Mouse (Mus musculus) embryonic stem cell, embryonic (primary cell): ENCODE measurements at regions not wholly inside any gene's neighbourhood (a gene's known extent, or its start where the extent isn't known, plus 50 kb on each side); places are given as distances from the start of the nearest gene placed in this dataset.
"Not testable (repeated sequence)": the region's sequence is repeated elsewhere in the genome, so short reads cannot be mapped to it uniquely, and the experiment has no call there.

ENCODE experiments used
- CTCF ChIA-PET, 4 experiments: fragments of 300-600 bp in 2 of 4; fragments of 350-600 bp in 2 of 4; sonication (Branson Sonifier 250); formaldehyde crosslinking; loops; one replicate each; lab custom pipeline; 2022; ENCODE audit warnings: inconsistent platforms in 2 of 4; lab: Charles Lee
- POLR2A ChIA-PET, 4 experiments: fragments of 300-600 bp in 2 of 4; fragments of 350-600 bp in 2 of 4; sonication (Branson Sonifier 250); formaldehyde crosslinking; loops; one replicate each; lab custom pipeline; 2022; ENCODE audit warnings: antibody characterized with exemption in 4 of 4, inconsistent platforms in 1 of 4; lab: Charles Lee

DNA sequence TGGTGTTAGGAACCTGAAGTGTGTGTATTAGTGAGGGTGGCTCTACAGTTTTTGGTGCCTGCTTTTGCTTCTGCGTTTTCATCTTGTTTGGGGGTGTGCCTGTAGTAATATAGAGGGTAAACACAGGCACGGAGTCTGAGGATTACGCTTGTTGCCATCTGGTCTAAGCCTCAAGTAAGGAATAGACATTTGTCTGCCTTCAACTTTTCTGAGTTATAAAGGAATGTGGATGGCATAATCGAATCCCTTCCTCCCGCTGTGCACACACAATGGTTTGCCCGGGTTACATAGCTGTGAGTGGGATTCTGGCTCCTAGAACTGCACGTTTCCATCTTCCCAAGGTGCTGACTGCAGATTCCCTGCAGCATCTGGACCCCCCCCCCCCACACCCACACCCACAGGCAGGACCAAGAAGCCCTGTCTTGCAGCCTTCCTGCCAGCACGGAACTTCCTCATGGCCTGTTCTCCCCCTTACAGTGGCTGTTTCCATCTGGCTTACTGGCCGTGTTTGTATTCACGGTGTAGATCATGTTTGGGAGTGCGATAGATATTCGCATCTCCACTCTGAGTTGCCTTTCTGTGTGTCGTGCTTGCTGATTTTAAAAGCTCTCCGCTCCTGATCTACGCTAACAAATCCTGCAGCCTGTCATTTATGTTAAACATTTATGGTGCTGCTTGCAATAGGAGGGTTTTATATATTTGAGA, 415.4 kb downstream of the Med10 start:
- ChIA-PET POLR2A (no interaction called here), CTCF (no interaction called here)

DNA sequence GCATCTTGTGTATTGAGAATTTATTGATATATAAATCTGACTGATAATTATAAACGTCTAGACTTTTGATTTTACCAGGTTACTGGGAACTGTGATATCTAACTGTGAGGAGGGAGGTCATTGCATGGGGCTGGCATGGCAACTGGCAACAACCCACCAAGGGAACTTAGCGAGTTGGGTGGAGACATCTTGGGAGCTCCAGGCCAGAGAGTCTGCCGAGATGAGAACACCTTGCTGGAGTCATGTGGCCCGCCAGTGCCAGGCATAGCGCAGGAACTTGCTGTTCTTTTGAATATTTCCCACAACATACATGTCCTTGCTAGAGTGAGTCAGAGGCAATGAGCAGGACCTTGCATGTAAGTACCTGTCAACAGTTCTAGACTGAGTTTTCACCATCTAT, 413.9 kb downstream of the Ice1 start:
- CTCF ChIA-PET, result no interaction called here
- POLR2A ChIA-PET, result interaction anchor here in 1 of 4 experiments (0.6 kb wide), 1 partner anchor 288 kb away, joined by 3 read pairs; no protein-coding TSS in a partner anchor

- ChIA-PET POLR2A (no interaction called here), CTCF (no interaction called here)
Measured at GRCm38 (mm10) chr13:70227167-70227566, 410.3 kb downstream of the Ice1 start.

DNA sequence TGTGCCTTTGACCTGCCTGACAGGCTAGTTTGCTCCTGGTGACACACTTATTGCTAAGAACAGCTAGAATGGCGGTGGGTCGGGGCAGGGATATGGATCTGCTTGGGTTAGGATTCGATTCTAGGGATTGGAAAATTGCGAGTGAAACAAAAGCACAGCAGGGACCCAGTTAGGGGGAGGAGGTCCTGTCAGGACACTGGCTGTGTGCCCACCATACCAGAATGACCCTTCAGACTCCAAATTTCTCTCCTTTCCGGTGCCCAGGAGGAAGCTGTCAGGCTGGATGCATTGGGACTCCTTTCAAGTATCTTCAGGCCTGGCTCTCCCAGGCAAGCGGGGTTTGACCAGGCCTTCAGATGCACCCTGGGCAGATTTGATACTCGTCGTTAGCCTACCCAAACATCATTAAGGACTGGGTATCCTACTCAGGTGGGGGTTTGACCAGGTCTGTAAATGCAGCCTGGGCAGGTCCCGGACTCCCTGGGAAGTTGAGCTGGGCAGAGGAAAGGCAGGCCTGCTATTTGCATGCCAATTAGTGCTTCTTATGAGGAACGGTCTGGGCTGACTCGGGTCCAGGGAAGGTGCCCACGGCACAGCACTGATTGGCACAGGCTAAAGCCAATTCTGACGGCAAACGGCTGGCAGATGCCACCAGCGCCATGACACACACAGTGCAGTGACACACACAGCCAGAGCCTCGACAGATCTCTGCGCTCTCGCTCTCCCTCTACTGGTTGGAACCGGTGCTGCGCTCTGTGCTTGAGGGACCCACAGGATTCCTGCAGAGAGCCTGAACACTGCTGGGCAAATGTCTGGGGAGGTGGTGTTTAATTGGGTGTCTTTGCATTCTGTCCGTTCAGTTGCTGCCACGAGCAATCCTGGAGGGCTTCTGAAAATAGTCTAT, 403.3 kb downstream of the Ice1 start:
- POLR2A ChIA-PET, result interaction anchor here in 1 of 4 experiments (0.8 kb wide), 1 partner anchor 173 kb away, joined by 3 read pairs; no protein-coding TSS in a partner anchor
- CTCF ChIA-PET, result interaction anchor here in 3 of 4 experiments (0.5 to 1.3 kb wide), 7 partner anchors 12 to 606 kb away, joined by 3 to 5 read pairs (median 3); no protein-coding TSS in a partner anchor

GRCm38 (mm10) chr13:70243598-70244157, 393.8 kb downstream of the Ice1 start:
- ChIA-PET POLR2A (interaction anchor here in 1 of 4 experiments (0.8 kb wide), 1 partner anchor 13 kb away, joined by 3 read pairs; no protein-coding TSS in a partner anchor), CTCF (no interaction called here)

- ChIA-PET CTCF (no interaction called here), POLR2A (no interaction called here)
Measured at GRCm38 (mm10) chr13:70260003-70260496, 377.4 kb downstream of the Ice1 start.

- CTCF ChIA-PET, result interaction anchor here in 1 of 4 experiments (0.6 kb wide), 1 partner anchor 31 kb away, joined by 7 read pairs; no protein-coding TSS in a partner anchor
- POLR2A ChIA-PET, result no interaction called here
Measured at GRCm38 (mm10) chr13:70263654-70264053, 373.8 kb downstream of the Ice1 start.

- CTCF ChIA-PET, POLR2A ChIA-PET: not testable (repeated sequence)
Measured at GRCm38 (mm10) chr13:70276884-70277378, 360.5 kb downstream of the Ice1 start.

DNA sequence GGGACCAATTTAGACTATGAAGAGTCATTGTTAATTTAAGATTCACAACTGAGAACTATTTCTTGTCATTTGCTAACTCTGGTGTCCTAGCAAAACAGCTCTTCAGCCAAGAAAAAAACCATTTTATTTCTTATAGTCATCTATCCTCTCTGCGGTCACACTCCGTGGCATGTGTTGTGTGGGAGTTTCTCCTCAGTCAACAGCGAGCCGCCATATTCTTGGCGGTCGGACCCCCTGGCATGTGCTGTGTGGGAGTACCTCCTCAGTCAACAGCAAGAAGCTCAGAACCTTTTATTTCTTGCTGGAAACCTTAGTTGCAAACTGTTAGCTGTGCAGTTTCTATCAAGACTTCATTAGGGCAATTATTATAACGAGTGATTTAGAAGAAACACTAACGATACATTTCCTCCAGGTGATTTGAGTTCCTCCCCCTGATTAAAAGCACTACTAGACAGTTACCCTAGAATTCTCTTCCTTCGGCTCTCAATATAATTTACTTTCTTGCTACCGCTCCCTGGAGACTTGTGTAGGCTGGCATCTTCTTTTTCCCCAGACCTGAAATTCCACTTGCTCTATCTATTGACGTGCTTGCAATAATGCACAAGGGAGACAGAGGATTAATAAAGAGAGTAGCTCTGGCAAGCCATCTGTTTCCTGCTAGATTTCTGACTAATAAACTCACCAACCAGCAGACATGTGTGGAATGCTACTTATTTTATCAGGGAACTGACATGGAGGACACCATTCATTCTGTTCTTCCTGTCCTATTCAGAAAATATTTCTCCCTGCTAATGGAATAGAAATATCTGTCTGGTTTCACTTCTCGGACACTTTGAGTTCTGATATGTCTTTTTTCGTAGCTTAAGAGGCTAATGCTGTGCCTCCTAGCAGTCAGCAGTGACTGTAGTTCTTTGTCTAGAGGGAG, 359.5 kb downstream of the Ice1 start:
- CTCF ChIA-PET, result no interaction called here

DNA sequence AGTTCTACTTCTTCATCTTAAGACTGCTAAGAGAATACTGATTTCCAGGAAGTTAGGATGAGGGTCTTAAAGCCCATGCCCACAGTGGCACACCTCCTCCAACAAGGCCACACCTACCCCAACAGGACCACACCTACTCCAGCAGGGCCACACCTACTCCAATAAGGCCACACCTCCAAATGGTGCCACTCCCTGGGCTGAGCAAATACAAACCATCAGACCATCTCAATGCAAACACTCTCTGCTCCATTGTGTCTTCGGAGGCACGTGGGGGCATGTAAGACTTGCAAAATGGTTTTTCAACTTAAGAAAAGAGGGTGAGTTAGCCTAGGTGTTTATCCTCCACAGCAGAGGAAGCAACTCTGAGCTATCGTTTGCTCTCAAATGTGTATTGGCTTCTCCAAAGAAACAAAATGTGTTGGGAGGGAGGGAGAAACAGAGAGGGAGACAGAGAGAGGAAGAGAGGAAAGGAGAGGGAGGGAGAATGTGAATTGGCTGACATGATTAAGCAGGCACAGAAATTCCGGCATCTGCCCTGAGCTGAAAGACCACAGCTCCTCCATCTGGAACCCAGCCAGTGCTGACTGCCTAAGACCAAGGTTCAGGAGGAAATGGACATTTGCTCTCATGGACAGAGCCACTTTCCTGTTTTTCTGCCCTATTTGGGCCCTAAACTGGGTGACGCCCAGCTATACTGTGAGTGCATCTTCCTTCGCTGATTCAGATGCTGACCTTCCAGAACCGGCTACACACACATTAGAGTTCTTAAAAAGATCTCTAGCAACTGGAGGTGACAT, 356.2 kb downstream of the Ice1 start:
- ChIA-PET CTCF (no interaction called here), POLR2A (interaction anchor here in 1 of 4 experiments (0.6 kb wide), 1 partner anchor 1314 kb away, joined by 3 read pairs; no protein-coding TSS in a partner anchor)

More for the DNA sequence above, 359.5 kb downstream of the Ice1 start:
- POLR2A ChIA-PET, result no interaction called here

DNA sequence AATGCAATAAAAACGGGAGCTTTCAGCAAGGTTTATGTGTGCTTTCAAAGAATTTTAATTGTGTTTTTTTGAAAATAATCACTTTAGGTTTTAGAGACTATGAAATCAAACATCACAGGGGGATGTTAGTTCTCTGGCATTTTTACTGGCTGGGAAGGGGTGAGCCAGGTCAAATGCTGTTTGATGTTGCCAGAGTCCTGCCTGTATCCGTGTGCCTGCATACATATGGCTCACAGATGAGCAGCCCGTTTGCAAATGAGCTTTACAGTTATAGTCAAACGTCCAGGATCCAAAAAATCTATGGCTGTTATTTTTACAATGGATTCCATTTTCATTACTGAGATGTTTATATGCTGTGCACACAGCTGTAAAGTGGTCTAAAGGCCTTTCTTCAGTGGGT, 354.7 kb downstream of the Ice1 start:
- ChIA-PET POLR2A (no interaction called here), CTCF (no interaction called here)

GRCm38 (mm10) chr13:70283231-70283630, 354.2 kb downstream of the Ice1 start:
- ChIA-PET CTCF (no interaction called here), POLR2A (no interaction called here)

- ChIA-PET POLR2A (no interaction called here), CTCF (no interaction called here)
Measured at GRCm38 (mm10) chr13:70292713-70293112, 344.7 kb downstream of the Ice1 start.

- ChIA-PET POLR2A (no interaction called here), CTCF (no interaction called here)
Measured at GRCm38 (mm10) chr13:70303953-70304525, 333.4 kb downstream of the Ice1 start.

- POLR2A ChIA-PET, result no interaction called here
- CTCF ChIA-PET, result no interaction called here
Measured at GRCm38 (mm10) chr13:70310516-70310915, 326.9 kb downstream of the Ice1 start.

DNA sequence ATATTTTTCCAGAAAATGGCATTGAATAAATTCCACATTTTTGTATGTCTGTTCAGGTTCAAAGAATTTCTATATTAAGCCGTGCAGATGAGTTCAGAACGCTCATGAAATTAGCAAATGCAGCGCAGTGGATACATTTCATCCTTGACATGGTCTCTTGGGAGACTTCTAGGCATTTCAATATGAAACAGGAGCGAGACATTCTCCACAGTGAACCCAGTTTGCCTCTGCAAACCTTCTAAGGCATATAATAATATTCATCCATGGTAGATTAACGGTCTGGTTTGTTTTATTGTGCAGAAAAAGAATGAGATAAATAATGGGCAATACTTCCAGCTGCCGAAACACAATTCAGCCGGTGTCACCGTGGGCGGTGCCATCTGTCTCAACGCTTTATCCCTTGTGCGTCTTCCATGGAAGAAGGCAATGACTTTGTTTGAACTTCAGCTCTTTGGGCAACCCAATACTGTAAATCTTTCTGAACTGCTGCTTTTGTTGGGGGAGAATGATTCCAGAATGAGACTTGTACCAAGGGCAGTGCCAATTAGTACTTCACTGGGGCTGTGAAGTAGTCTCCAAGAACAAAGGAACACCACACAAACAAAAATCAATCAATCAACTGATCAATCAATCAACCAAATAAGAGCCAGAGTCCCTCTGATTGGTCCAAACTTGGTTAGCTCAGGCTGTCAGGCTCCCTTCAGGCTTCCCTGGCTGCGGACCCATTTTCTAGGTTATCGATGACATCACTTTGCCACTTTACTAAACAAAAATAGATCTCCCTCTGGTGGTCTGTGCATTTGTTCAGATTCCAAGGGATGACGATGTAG, 326.0 kb downstream of the Ice1 start:
- ChIA-PET CTCF (no interaction called here), POLR2A (no interaction called here)
